Mouse (Mus musculus): ENCODE results near the gene Irf2. TPM values are rescaled to one million over a fixed set of nuclear protein-coding genes. Genes with fewer than 3 reads are reported as not detected.

Gene Irf2
- polyA plus RNA-seq, 1 experiment from 2014 or later: 33.7 TPM

GRCm38 (mm10) chr8:46742691-46743082 lies 3.2 kb downstream of the Irf2 start:
- Histone ChIP-seq H3K9ac (no peak overlapping the region), H3K4me3 (no peak overlapping the region), H3K4me2 (peak overlapping the region; percentile 80), H3K27me3 (no peaks in the 10 kb centered on the region), H3K9me3 (no peaks in the 10 kb centered on the region), H3K27ac (peak overlapping the region; percentile 97), H3K4me1 (peaks cover 41% of the 10 kb centered on the region), H3K36me3 (no peaks in the 10 kb centered on the region)
- WGBS: 26% methylated on average over 5 of the region's 5 CpGs
- no peak for ATAC-seq (ENCODE audit: borderline replicate concordance, extremely low read depth, low FRiP score, low TSS enrichment)

DNA sequence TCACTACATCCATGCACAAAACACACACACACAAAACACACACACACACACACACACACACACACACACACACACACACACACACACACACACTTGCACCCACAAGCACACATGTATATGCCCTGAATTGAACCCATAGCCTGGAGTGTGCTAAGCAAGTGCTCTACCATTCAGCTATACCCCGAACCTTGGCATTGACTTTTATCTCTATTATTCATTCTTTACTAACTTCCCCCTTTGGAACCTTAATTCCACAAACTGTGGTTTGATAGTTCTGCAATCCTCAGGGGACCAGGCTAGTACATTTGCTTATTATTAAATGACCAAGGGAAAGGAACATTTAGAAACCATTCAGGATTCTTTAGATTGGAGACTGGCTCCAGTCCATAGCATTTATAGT lies 5.9 kb downstream of the Irf2 start:
- no peak overlapping the region for H3K9ac ChIP-seq
- no peak overlapping the region for H3K4me2 ChIP-seq
- no peak overlapping the region for H3K27ac ChIP-seq
- ATAC-seq (ENCODE audit: borderline replicate concordance, extremely low read depth, low FRiP score, low TSS enrichment): no peak
- H3K36me3 ChIP-seq: no peaks in the 10 kb centered on the region
- H3K4me3 ChIP-seq: no peak overlapping the region
- H3K9me3 ChIP-seq: no peaks in the 10 kb centered on the region
- peaks cover 37% of the 10 kb centered on the region for H3K4me1 ChIP-seq
- 97% methylated on average over 1 of the region's 1 CpGs for WGBS
- no peaks in the 10 kb centered on the region for H3K27me3 ChIP-seq

DNA sequence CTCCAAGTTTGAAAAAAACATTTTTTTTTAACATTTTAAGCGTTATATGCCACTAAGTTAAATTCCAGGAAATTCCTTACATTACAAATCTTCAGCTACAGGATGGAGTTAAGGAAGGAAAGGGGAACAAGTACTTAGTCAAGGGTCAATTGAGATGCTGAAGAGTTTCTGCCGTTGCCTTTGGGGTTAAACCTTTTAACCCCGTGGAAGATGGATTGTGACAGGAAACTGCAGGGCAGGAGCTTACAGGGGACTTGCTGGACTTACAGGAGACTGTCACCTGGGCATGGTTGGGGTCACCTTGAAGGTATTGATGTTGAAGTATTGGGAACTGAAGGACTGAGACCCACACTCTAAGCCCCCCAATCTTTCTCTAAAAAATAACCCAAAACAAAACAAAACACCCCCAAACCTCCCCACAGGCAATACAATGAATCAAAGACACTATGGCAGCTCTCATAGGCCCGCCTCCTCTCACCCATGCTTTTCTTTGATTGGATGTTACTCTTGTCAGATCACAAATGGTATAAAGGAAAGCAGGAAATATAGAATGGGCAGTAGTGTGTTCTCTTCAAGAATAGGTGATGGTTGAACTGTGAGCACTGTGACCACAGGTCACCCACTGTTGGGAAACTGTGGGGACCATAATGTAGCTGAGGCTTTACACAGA lies 7.9 kb downstream of the Irf2 start:
- Histone ChIP-seq H3K4me2 (no peak overlapping the region), H3K4me3 (no peak overlapping the region), H3K27me3 (no peaks in the 10 kb centered on the region), H3K36me3 (no peaks in the 10 kb centered on the region), H3K9me3 (no peaks in the 10 kb centered on the region), H3K4me1 (peaks cover 48% of the 10 kb centered on the region), H3K27ac (peak overlapping the region; percentile 27; the same call in 1 of the 2 replicates), H3K9ac (no peak overlapping the region)
- ATAC-seq (ENCODE audit: borderline replicate concordance, extremely low read depth, low FRiP score, low TSS enrichment): no peak
- WGBS: 35% methylated on average over 4 of the region's 4 CpGs

- Histone ChIP-seq H3K4me3 (no peak overlapping the region), H3K27me3 (no peaks in the 10 kb centered on the region), H3K9ac (no peak overlapping the region), H3K9me3 (no peaks in the 10 kb centered on the region), H3K27ac (peak overlapping the region; percentile 82), H3K4me1 (peaks cover 49% of the 10 kb centered on the region), H3K4me2 (peak overlapping the region; percentile 26), H3K36me3 (no peaks in the 10 kb centered on the region)
- WGBS: 67% methylated on average over 5 of the region's 5 CpGs
- no peak for ATAC-seq (ENCODE audit: borderline replicate concordance, extremely low read depth, low FRiP score, low TSS enrichment)
Measured at GRCm38 (mm10) chr8:46750000-46750399, 10.5 kb downstream of the Irf2 start.

DNA sequence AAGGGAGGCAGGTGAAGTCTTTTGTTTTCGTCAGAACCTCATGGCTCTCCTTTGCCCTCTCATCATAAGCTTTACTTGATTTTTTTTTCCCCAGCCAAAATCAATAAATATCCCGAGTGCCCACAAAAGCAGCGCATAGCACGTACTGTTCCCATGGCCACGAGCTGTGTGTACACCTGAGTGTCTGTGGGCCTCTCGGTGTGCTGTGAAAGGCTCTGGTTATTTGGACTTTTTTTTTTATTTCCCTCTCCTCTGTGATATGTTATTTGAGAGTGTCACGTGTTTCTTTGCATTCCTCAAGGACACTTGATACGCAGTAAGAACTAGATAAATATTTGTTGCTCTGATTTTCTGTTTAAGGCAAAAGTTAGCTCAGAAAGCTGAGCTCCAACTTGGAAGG lies 11.0 kb downstream of the Irf2 start:
- Histone ChIP-seq H3K4me2 (peak overlapping the region; percentile 26), H3K4me3 (no peak overlapping the region), H3K4me1 (peaks cover 47% of the 10 kb centered on the region), H3K9ac (no peak overlapping the region), H3K9me3 (no peaks in the 10 kb centered on the region), H3K27me3 (no peaks in the 10 kb centered on the region), H3K36me3 (no peaks in the 10 kb centered on the region), H3K27ac (peak overlapping the region; percentile 82)
- 46% methylated on average over 8 of the region's 8 CpGs for WGBS
- peak; percentile 71; the same call in 1 of the 2 replicates for ATAC-seq (ENCODE audit: borderline replicate concordance, extremely low read depth, low FRiP score, low TSS enrichment)

DNA sequence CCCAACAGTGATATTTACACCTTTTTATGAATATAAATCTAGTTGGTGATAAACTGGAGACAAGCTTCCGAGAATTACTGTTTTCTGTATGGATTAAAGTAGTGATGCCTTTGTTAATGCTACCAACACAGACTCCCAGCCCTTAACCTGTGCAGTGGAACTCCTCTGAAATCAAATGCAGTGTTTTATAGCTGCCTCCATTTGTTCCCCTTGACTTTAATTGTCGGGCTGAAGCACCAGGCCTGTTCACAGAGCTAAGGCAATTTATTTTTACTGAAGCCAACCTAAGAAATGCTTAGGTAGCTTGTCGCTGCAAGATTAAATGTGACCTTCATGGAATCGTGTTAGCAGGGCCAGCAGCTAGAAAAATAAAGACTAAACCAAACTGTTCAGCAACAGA lies 11.6 kb downstream of the Irf2 start:
- no peak overlapping the region for H3K4me2 ChIP-seq

GRCm38 (mm10) chr8:46752986-46753385 lies 13.5 kb downstream of the Irf2 start:
- Histone ChIP-seq H3K9me3 (no peaks in the 10 kb centered on the region), H3K4me3 (no peak overlapping the region), H3K27ac (no peak overlapping the region), H3K27me3 (no peaks in the 10 kb centered on the region), H3K36me3 (no peaks in the 10 kb centered on the region), H3K9ac (no peak overlapping the region), H3K4me2 (no peak overlapping the region), H3K4me1 (peaks cover 43% of the 10 kb centered on the region)
- 61% methylated on average over 12 of the region's 12 CpGs for WGBS
- ATAC-seq (ENCODE audit: borderline replicate concordance, extremely low read depth, low FRiP score, low TSS enrichment): no peak

More for the DNA sequence above, 11.6 kb downstream of the Irf2 start:
- Histone ChIP-seq H3K4me3 (no peak overlapping the region), H3K4me1 (peaks cover 53% of the 10 kb centered on the region), H3K9ac (no peak overlapping the region), H3K9me3 (no peaks in the 10 kb centered on the region), H3K27me3 (no peaks in the 10 kb centered on the region), H3K27ac (peak overlapping the region; percentile 82), H3K36me3 (no peaks in the 10 kb centered on the region)
- 50% methylated on average over 4 of the region's 4 CpGs for WGBS
- ATAC-seq (ENCODE audit: borderline replicate concordance, extremely low read depth, low FRiP score, low TSS enrichment): no peak

- Histone ChIP-seq H3K4me3 (no peak overlapping the region), H3K4me1 (peaks cover 45% of the 10 kb centered on the region), H3K9ac (no peak overlapping the region), H3K27me3 (no peaks in the 10 kb centered on the region), H3K4me2 (no peak overlapping the region), H3K36me3 (no peaks in the 10 kb centered on the region), H3K9me3 (no peaks in the 10 kb centered on the region), H3K27ac (no peak overlapping the region)
- ATAC-seq (ENCODE audit: borderline replicate concordance, extremely low read depth, low FRiP score, low TSS enrichment): no peak
- WGBS: 81% methylated on average over 5 of the region's 5 CpGs
Measured at GRCm38 (mm10) chr8:46754355-46754754, 14.8 kb downstream of the Irf2 start.

- no peaks in the 10 kb centered on the region for H3K27me3 ChIP-seq
- H3K36me3 ChIP-seq: no peaks in the 10 kb centered on the region
- H3K9me3 ChIP-seq: no peaks in the 10 kb centered on the region
- H3K4me1 ChIP-seq: peaks cover 48% of the 10 kb centered on the region
- ATAC-seq (ENCODE audit: borderline replicate concordance, extremely low read depth, low FRiP score, low TSS enrichment): no peak
- no peak overlapping the region for H3K27ac ChIP-seq
- H3K4me2 ChIP-seq: no peak overlapping the region
- no peak overlapping the region for H3K4me3 ChIP-seq
- H3K9ac ChIP-seq: no peak overlapping the region
- 63% methylated on average over 5 of the region's 5 CpGs for WGBS
Measured at GRCm38 (mm10) chr8:46755731-46756333, 16.3 kb downstream of the Irf2 start.

GRCm38 (mm10) chr8:46757613-46758012 lies 18.1 kb downstream of the Irf2 start:
- H3K36me3 ChIP-seq: no peaks in the 10 kb centered on the region
- H3K9me3 ChIP-seq: no peaks in the 10 kb centered on the region
- H3K27ac ChIP-seq: no peak overlapping the region
- H3K4me3 ChIP-seq: no peak overlapping the region
- H3K27me3 ChIP-seq: no peaks in the 10 kb centered on the region
- no peak overlapping the region for H3K9ac ChIP-seq
- ATAC-seq (ENCODE audit: borderline replicate concordance, extremely low read depth, low FRiP score, low TSS enrichment): no peak
- H3K4me2 ChIP-seq: no peak overlapping the region
- H3K4me1 ChIP-seq: peaks cover 35% of the 10 kb centered on the region
- WGBS: 84% methylated on average over 9 of the region's 9 CpGs

DNA sequence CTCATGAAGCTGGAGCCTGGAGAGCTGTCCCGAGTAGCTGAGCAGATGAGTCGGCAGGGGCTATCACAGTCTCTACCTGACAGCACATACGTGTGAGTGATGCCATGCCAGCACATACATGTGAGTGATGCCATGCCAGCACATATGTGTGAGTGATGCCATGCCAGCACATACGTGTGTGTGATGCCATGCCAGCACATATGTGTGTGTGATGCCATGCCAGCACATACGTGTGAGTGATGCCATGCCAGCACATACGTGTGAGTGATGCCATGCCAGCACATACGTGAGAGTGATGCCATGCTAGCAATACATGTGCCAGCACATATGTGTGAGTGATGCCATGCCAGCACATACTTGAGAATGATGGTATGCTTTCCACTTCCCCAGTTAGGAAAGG lies 18.6 kb downstream of the Irf2 start:
- no peak overlapping the region for H3K9ac ChIP-seq
- no peak for ATAC-seq (ENCODE audit: borderline replicate concordance, extremely low read depth, low FRiP score, low TSS enrichment)
- H3K36me3 ChIP-seq: no peaks in the 10 kb centered on the region
- WGBS: 90% methylated on average over 7 of the region's 7 CpGs
- H3K4me2 ChIP-seq: no peak overlapping the region
- peaks cover 31% of the 10 kb centered on the region for H3K4me1 ChIP-seq
- H3K27ac ChIP-seq: no peak overlapping the region
- H3K4me3 ChIP-seq: no peak overlapping the region
- H3K27me3 ChIP-seq: no peaks in the 10 kb centered on the region
- no peaks in the 10 kb centered on the region for H3K9me3 ChIP-seq

GRCm38 (mm10) chr8:46758676-46759075 lies 19.1 kb downstream of the Irf2 start:
- Histone ChIP-seq H3K9me3 (no peaks in the 10 kb centered on the region), H3K4me1 (peaks cover 26% of the 10 kb centered on the region), H3K27ac (peak overlapping the region; percentile 80), H3K27me3 (no peaks in the 10 kb centered on the region), H3K4me3 (no peak overlapping the region), H3K9ac (no peak overlapping the region), H3K36me3 (no peaks in the 10 kb centered on the region), H3K4me2 (no peak overlapping the region)
- ATAC-seq (ENCODE audit: borderline replicate concordance, extremely low read depth, low FRiP score, low TSS enrichment): no peak
- WGBS: 47% methylated on average over 2 of the region's 2 CpGs
